Mouse (Mus musculus) heart, embryonic 14.5 days (tissue): ENCODE data around the gene Nsd2. TPM values are rescaled to one million over a fixed set of nuclear protein-coding genes. Genes with fewer than 3 reads are reported as not detected.

Experiments
- ATAC-seq: fragments of 200-750 bp; cut with Nextera tagmentation; 2 replicates; pipeline ENCODE4 v1.8.0; 2017; ENCODE audit warnings: low read depth, moderate TSS enrichment; ENCODE audit not compliant: insufficient number of reproducible peaks, insufficient read depth, low FRiP score
- H3K27ac ChIP-seq, 2 experiments: fragments of 200-500 bp in 1 of 2; fragments of 300-500 bp in 1 of 2; sonication (generic) in 1 of 2; replicated peaks in 1 of 2; 2 replicates each; pipeline ENCODE4 v1.5.1; 2012 to 2014; ENCODE audit warnings: low read depth in 2 of 2, low read length in 2 of 2, control low read depth in 1 of 2, mild to moderate bottlenecking in 1 of 2, mixed read lengths in 1 of 2; ENCODE audit not compliant: control insufficient read depth in 1 of 2, insufficient read depth in 1 of 2
- H3K27me3 ChIP-seq: fragments of 300-500 bp; sonication (generic); 2 replicates; pipeline ENCODE4 v1.6.1; 2014; ENCODE audit warnings: mild to moderate bottlenecking, low read length, control low read depth; ENCODE audit not compliant: control insufficient read depth, insufficient read depth
- H3K36me3 ChIP-seq: fragments of 300-500 bp; sonication (generic); 2 replicates; pipeline ENCODE4 v1.6.1; 2014; ENCODE audit warnings: mild to moderate bottlenecking, control low read depth, low read length, mixed read lengths; ENCODE audit not compliant: control insufficient read depth, insufficient read depth
- H3K4me1 ChIP-seq, 2 experiments: fragments of 200-500 bp in 1 of 2; fragments of 300-500 bp in 1 of 2; sonication (generic) in 1 of 2; 2 replicates each; pipeline ENCODE4 v1.6.1; 2012 to 2014; ENCODE audit warnings: low read length in 2 of 2, control low read depth in 1 of 2, mixed read lengths in 1 of 2; ENCODE audit not compliant: control insufficient read depth in 2 of 2, insufficient read depth in 2 of 2
- H3K4me2 ChIP-seq: fragments of 300-500 bp; sonication (generic); 2 replicates; pipeline ENCODE4 v1.6.1; 2014; ENCODE audit warnings: mild to moderate bottlenecking, low read length
- H3K4me3 ChIP-seq, 2 experiments: fragments of 200-500 bp in 1 of 2; fragments of 300-500 bp in 1 of 2; sonication (generic) in 1 of 2; 2 replicates each; pipeline ENCODE4 v1.5.1; 2012 to 2014; ENCODE audit warnings: low read length in 2 of 2, mild to moderate bottlenecking in 2 of 2, control low read depth in 1 of 2, low read depth in 1 of 2, moderate library complexity in 1 of 2; ENCODE audit not compliant: control insufficient read depth in 1 of 2, insufficient read depth in 1 of 2
- H3K9ac ChIP-seq: fragments of 300-500 bp; sonication (generic); 2 replicates; pipeline ENCODE4 v1.6.1; 2014; ENCODE audit warnings: mild to moderate bottlenecking, low read length
- H3K9me3 ChIP-seq: fragments of 300-500 bp; sonication (generic); 2 replicates; pipeline ENCODE4 v1.6.1; 2016; ENCODE audit warnings: low read length, control low read depth; ENCODE audit not compliant: control insufficient read depth
- WGBS: fragments of 180-500 bp; shearing (Covaris S2); extraction: QIAGEN DNeasy Blood & Tissue Kit; methylation state at CpG from one replicate; pipeline ENCODE4 v1.1.7; 2014; 5-methylcytosine and 5-hydroxymethylcytosine counted together
- polyA plus RNA-seq: library from polyadenylated mRNA; unstranded; fragments of >200 nt; fragmentation: Nextera tagmentation; extraction: Ambion mirVana; gene quantifications from 2 replicates; pipeline ENCODE4 v1.2.1, GENCODE M21; 2014

The Nsd2 gene
- polyA plus RNA-seq, 1 experiment from 2014 or later: 37.7 TPM

- Histone ChIP-seq H3K4me2 (no peak overlapping the region), H3K4me1 (peaks cover 2 to 43% of the 10 kb centered on the region in 2 experiments; a peak in 2 of 4 replicates), H3K4me3 (no peak overlapping the region), H3K9me3 (no peaks in the 10 kb centered on the region), H3K36me3 (peaks cover 12% of the 10 kb centered on the region), H3K27ac (no peak overlapping the region), H3K9ac (peak overlapping the region; percentile 34; the same call in 1 of the 2 replicates), H3K27me3 (no peaks in the 10 kb centered on the region)
- no peak for ATAC-seq
Measured at GRCm38 (mm10) chr5:33826001-33826400, 5.5 kb downstream of the Nsd2 start.

- Histone ChIP-seq H3K27me3 (no peaks in the 10 kb centered on the region), H3K4me1 (peaks cover 2 to 30% of the 10 kb centered on the region in 2 experiments; a peak in 2 of 4 replicates), H3K4me2 (no peak overlapping the region), H3K36me3 (peaks cover 19% of the 10 kb centered on the region), H3K27ac (no peak overlapping the region), H3K9ac (no peak overlapping the region), H3K4me3 (no peak overlapping the region), H3K9me3 (no peaks in the 10 kb centered on the region)
- 85% methylated on average over 8 of the region's 8 CpGs for WGBS
- ATAC-seq: no peak
Measured at GRCm38 (mm10) chr5:33828107-33828506, 7.6 kb downstream of the Nsd2 start.

GRCm38 (mm10) chr5:33829958-33830357 lies 9.4 kb downstream of the Nsd2 start:
- H3K27me3 ChIP-seq: no peaks in the 10 kb centered on the region
- H3K9ac ChIP-seq: no peak overlapping the region
- H3K9me3 ChIP-seq: no peaks in the 10 kb centered on the region
- H3K36me3 ChIP-seq: peaks cover 14% of the 10 kb centered on the region; the same call in 1 of the 2 replicates
- peaks cover 0 to 26% of the 10 kb centered on the region in 2 experiments; a peak in 3 of 4 replicates for H3K4me1 ChIP-seq
- WGBS: 85% methylated on average over 3 of the region's 3 CpGs
- no peak overlapping the region for H3K4me3 ChIP-seq
- no peak overlapping the region for H3K4me2 ChIP-seq
- no peak overlapping the region for H3K27ac ChIP-seq
- no peak for ATAC-seq

GRCm38 (mm10) chr5:33830832-33831231 lies 10.3 kb downstream of the Nsd2 start:
- Histone ChIP-seq H3K4me3 (no peak overlapping the region), H3K27ac (no peak overlapping the region), H3K9ac (no peak overlapping the region), H3K4me2 (no peak overlapping the region), H3K4me1 (peaks cover 0 to 22% of the 10 kb centered on the region in 2 experiments; a peak in 3 of 4 replicates), H3K36me3 (peaks cover 14% of the 10 kb centered on the region; the same call in 1 of the 2 replicates), H3K27me3 (no peaks in the 10 kb centered on the region), H3K9me3 (no peaks in the 10 kb centered on the region)
- no peak for ATAC-seq
- 74% methylated on average over 1 of the region's 1 CpGs for WGBS

- WGBS: 100% methylated on average over 1 of the region's 1 CpGs
- Histone ChIP-seq H3K36me3 (peaks cover 39% of the 10 kb centered on the region), H3K27ac (no peak overlapping the region), H3K9me3 (no peaks in the 10 kb centered on the region), H3K27me3 (no peaks in the 10 kb centered on the region), H3K4me1 (peaks cover 0 to 4% of the 10 kb centered on the region in 2 experiments; a peak in 1 of 4 replicates), H3K4me2 (no peak overlapping the region), H3K4me3 (no peak overlapping the region), H3K9ac (no peak overlapping the region)
- no peak for ATAC-seq
Measured at GRCm38 (mm10) chr5:33841331-33841730, 20.8 kb downstream of the Nsd2 start.

GRCm38 (mm10) chr5:33842549-33842948 lies 22.0 kb downstream of the Nsd2 start:
- Histone ChIP-seq H3K27me3 (no peaks in the 10 kb centered on the region), H3K9me3 (no peaks in the 10 kb centered on the region), H3K4me1 (no peaks in the 10 kb centered on the region), H3K9ac (no peak overlapping the region), H3K4me3 (no peak overlapping the region), H3K4me2 (no peak overlapping the region), H3K36me3 (peaks cover 46% of the 10 kb centered on the region), H3K27ac (no peak overlapping the region)
- no peak for ATAC-seq
- WGBS: 88% methylated on average over 4 of the region's 4 CpGs

GRCm38 (mm10) chr5:33851466-33851865 lies 30.9 kb downstream of the Nsd2 start:
- Histone ChIP-seq H3K4me2 (no peak overlapping the region), H3K4me1 (no peaks in the 10 kb centered on the region), H3K27me3 (no peaks in the 10 kb centered on the region), H3K9ac (no peak overlapping the region), H3K9me3 (no peaks in the 10 kb centered on the region), H3K27ac (no peak overlapping the region), H3K36me3 (peaks cover 55% of the 10 kb centered on the region), H3K4me3 (no peak overlapping the region)
- WGBS: 94% methylated on average over 4 of the region's 4 CpGs
- no peak for ATAC-seq

GRCm38 (mm10) chr5:33853086-33853485 lies 32.6 kb downstream of the Nsd2 start:
- 92% methylated on average over 1 of the region's 1 CpGs for WGBS
- no peaks in the 10 kb centered on the region for H3K4me1 ChIP-seq
- no peak overlapping the region for H3K27ac ChIP-seq
- ATAC-seq: no peak
- H3K4me2 ChIP-seq: no peak overlapping the region
- no peaks in the 10 kb centered on the region for H3K9me3 ChIP-seq
- H3K27me3 ChIP-seq: no peaks in the 10 kb centered on the region
- no peak overlapping the region for H3K4me3 ChIP-seq
- H3K9ac ChIP-seq: no peak overlapping the region
- H3K36me3 ChIP-seq: peaks cover 60% of the 10 kb centered on the region
